Mouse (Mus musculus): ENCODE data around the gene Rab11b.

Gene Rab11b

GRCm38 (mm10) chr17:33760255-33761165, at the start of gene Rab11b:
TSS of gene Rab11b (minus strand) at chr17:33760530.
- DNase-seq = peak; percentile 100

GRCm38 (mm10) chr17:33808192-33808591, 47.9 kb upstream of the Rab11b start:
- no peak for DNase-seq

GRCm38 (mm10) chr17:33807181-33807888, 47.0 kb upstream of the Rab11b start:
- no peak for DNase-seq

- no peak for DNase-seq
Measured at GRCm38 (mm10) chr17:33804745-33805144, 44.4 kb upstream of the Rab11b start.

- no peak for DNase-seq
Measured at GRCm38 (mm10) chr17:33804205-33804604, 43.9 kb upstream of the Rab11b start.

GRCm38 (mm10) chr17:33802221-33802620, 41.9 kb upstream of the Rab11b start:
- no peak for DNase-seq

GRCm38 (mm10) chr17:33799277-33799676, 38.9 kb upstream of the Rab11b start:
- no peak for DNase-seq

GRCm38 (mm10) chr17:33798306-33798705, 38.0 kb upstream of the Rab11b start:
- peak; percentile 72 for DNase-seq

- no peak for DNase-seq
Measured at GRCm38 (mm10) chr17:33788732-33789131, 28.4 kb upstream of the Rab11b start.

- no peak for DNase-seq
Measured at GRCm38 (mm10) chr17:33786375-33786774, 26.0 kb upstream of the Rab11b start.

- no peak for DNase-seq
Measured at GRCm38 (mm10) chr17:33784939-33785338, 24.6 kb upstream of the Rab11b start.

GRCm38 (mm10) chr17:33783408-33783807, 23.1 kb upstream of the Rab11b start:
- DNase-seq = peak; percentile 91

GRCm38 (mm10) chr17:33782067-33782466, 21.7 kb upstream of the Rab11b start:
- no peak for DNase-seq

- DNase-seq = peak; percentile 85
Measured at GRCm38 (mm10) chr17:33781124-33781977, 21.0 kb upstream of the Rab11b start, which contains the start of gene Angptl4. TSS of gene Angptl4 (minus strand) at chr17:33781830.

GRCm38 (mm10) chr17:33780431-33780830, 20.1 kb upstream of the Rab11b start:
- peak; percentile 61 for DNase-seq

GRCm38 (mm10) chr17:33779967-33780295, 19.6 kb upstream of the Rab11b start:
- peak; percentile 41 for DNase-seq

- peak; percentile 99 for DNase-seq
Measured at GRCm38 (mm10) chr17:33779271-33779966, 19.1 kb upstream of the Rab11b start.

- DNase-seq = no peak
Measured at GRCm38 (mm10) chr17:33775287-33775686, 15.0 kb upstream of the Rab11b start.

GRCm38 (mm10) chr17:33774573-33775155, 14.3 kb upstream of the Rab11b start:
- peak; percentile 71 for DNase-seq

GRCm38 (mm10) chr17:33773871-33774572, 13.7 kb upstream of the Rab11b start:
- peak; percentile 83 for DNase-seq

GRCm38 (mm10) chr17:33773426-33773825, 13.1 kb upstream of the Rab11b start:
- DNase-seq = peak; percentile 70

Measured in kidney, adult 9 months (tissue).